Comparison of ENCODE assay signal across 16 mouse cellular contexts in genomic region chr16:86456649-86457048, GRCm38 (mm10).
"Had no signal": no experiment of that assay in that cellular context is flagged by ENCODE, and none has a peak within 500 bp of the region (broad histone marks: within the 10 kb centered on the region; RNA-seq: fewer than 3 reads in every experiment).

No protein-coding gene starts in this region.

- ATAC-seq: inflammation-experienced regulatory T-cells, adult 6 months; intestine, postnatal 0 days; lung, postnatal 0 days; midbrain, embryonic 15.5 days had no signal

- H3K9ac ChIP-seq: liver, embryonic 15.5 days; midbrain, embryonic 15.5 days; neural tube, embryonic 13.5 days had no signal

- H3K9me3 ChIP-seq: limb, embryonic 10.5 days; liver, embryonic 15.5 days; midbrain, embryonic 10.5 days; midbrain, embryonic 15.5 days; neural tube, embryonic 13.5 days had no signal

- DNase-seq: kidney, postnatal 4 days; lung, adult 2 months; lung, postnatal 36 days; right cerebral cortex, adult 18-20 months; right cerebral cortex, postnatal 25 days; thymus, postnatal 36 days had no signal

- H3K4me3 ChIP-seq: layer of hippocampus, adult 2 months; limb, embryonic 10.5 days; liver, embryonic 15.5 days; midbrain, embryonic 10.5 days; midbrain, embryonic 15.5 days; neural tube, embryonic 13.5 days had no signal

- H3K36me3 ChIP-seq: limb, embryonic 10.5 days; liver, embryonic 15.5 days; midbrain, embryonic 10.5 days; midbrain, embryonic 15.5 days; neural tube, embryonic 13.5 days had no signal

- H3K27ac ChIP-seq: layer of hippocampus, adult 2 months; limb, embryonic 10.5 days; liver, embryonic 15.5 days; midbrain, embryonic 10.5 days; midbrain, embryonic 15.5 days; neural tube, embryonic 13.5 days had no signal

- H3K27me3 ChIP-seq: liver, embryonic 15.5 days; midbrain, embryonic 15.5 days; neural tube, embryonic 13.5 days had no signal

- H3K4me1 ChIP-seq: liver, embryonic 15.5 days; midbrain, embryonic 10.5 days; midbrain, embryonic 15.5 days; neural tube, embryonic 13.5 days had no signal

- H3K4me2 ChIP-seq: liver, embryonic 11.5 days; liver, embryonic 15.5 days; midbrain, embryonic 15.5 days; neural tube, embryonic 13.5 days had no signal
